Mouse (Mus musculus) liver, adult 2 months (tissue): ENCODE measurements around the gene Evx2.

ENCODE experiments used
- CTCF ChIP-seq: fragments of 200-500 bp; IDR thresholded peaks from 2 replicates; pipeline ENCODE4 v1.5.1; 2011; ENCODE audit warnings: low read depth, low read length, control low read depth
- POLR2A ChIP-seq: fragments of 200-500 bp; IDR thresholded peaks from 2 replicates; pipeline ENCODE4 v1.6.1; 2011; ENCODE audit warnings: low read length, control low read depth; ENCODE audit not compliant: insufficient read depth; ENCODE audit errors: extremely low read depth

GRCm38 (mm10) chr2:74708676-74709075 lies 49.3 kb upstream of the Evx2 start:
- no peak for TF ChIP-seq CTCF
- TF ChIP-seq POLR2A = no peak
